Mouse (Mus musculus) CH12.LX (cell line): ENCODE measurements around the gene Commd3.

Experiments
- CHD2 ChIP-seq: IDR thresholded peaks from 2 replicates; pipeline ENCODE4 v1.6.1; 2011; ENCODE audit warnings: low read length, improper control_type of control experiment
- CTCF ChIP-seq, 2 experiments: IDR thresholded peaks in 1 of 2; conservative IDR thresholded peaks in 1 of 2; 2 replicates each; pipeline ENCODE4 v1.5.1; 2011 to 2012; ENCODE audit warnings: low read depth in 2 of 2, low read length in 2 of 2, improper control_type of control experiment in 1 of 2, inconsistent platforms in 1 of 2, mild to moderate bottlenecking in 1 of 2, moderate library complexity in 1 of 2
- EP300 ChIP-seq: IDR thresholded peaks from 2 replicates; pipeline ENCODE4 v1.6.1; 2011; ENCODE audit warnings: low read length, improper control_type of control experiment
- KAT2A ChIP-seq: IDR thresholded peaks from 2 replicates; pipeline ENCODE4 v1.6.1; 2012; ENCODE audit warnings: low read length, improper control_type of control experiment, inconsistent platforms; ENCODE audit not compliant: insufficient replicate concordance
- MAFK ChIP-seq: IDR thresholded peaks from 2 replicates; pipeline ENCODE4 v1.6.1; 2011; ENCODE audit warnings: low read length, improper control_type of control experiment; ENCODE audit not compliant: insufficient replicate concordance
- MXI1 ChIP-seq: IDR thresholded peaks from 2 replicates; pipeline ENCODE4 v1.6.1; 2011; ENCODE audit warnings: mild to moderate bottlenecking, low read depth, low read length, improper control_type of control experiment
- POLR2A ChIP-seq: IDR thresholded peaks from 2 replicates; pipeline ENCODE4 v1.6.1; 2011; ENCODE audit warnings: low read depth, mild to moderate bottlenecking, improper control_type of control experiment, low read length
- TCF12 ChIP-seq: IDR thresholded peaks from 2 replicates; pipeline ENCODE4 v1.6.1; 2014; ENCODE audit warnings: low read depth, mild to moderate bottlenecking, inconsistent platforms, low read length, improper control_type of control experiment
- ZNF384 ChIP-seq: IDR thresholded peaks from 2 replicates; pipeline ENCODE4 v1.6.1; 2012; ENCODE audit warnings: low read depth, low read length, improper control_type of control experiment, inconsistent platforms

- TF ChIP-seq EP300 (no peak), POLR2A (no peak), CTCF (conservative IDR thresholded peaks at IDR 0.05 in 1 of 2, IDR thresholded peaks at IDR 0.05 in 1 of 2; ENCODE audit: low read depth in 2 of 2, low read length in 2 of 2) (no peak), TCF12 (no peak), KAT2A (no peak), MXI1 (no peak), CHD2 (no peak), ZNF384 (no peak), MAFK (no peak)
Measured at GRCm38 (mm10) chr2:18664003-18664402, 8.2 kb upstream of the Commd3 start.
